7 mouse cellular contexts compared by ENCODE assay signal in genomic region chr7:45896517-45897257, GRCm38 (mm10). TPM values are rescaled to one million over a fixed set of nuclear protein-coding genes. Genes with fewer than 3 reads are reported as not detected.
DNase-seq lines count a peak whose midpoint lies in the region; ATAC-seq lines count a peak whose summit lies in the region.

Gene Syngr4, minus strand, starts transcription at chr7:45896714.
Gene Tmem143, plus strand, starts transcription at chr7:45896941.

- peak within 1 kb of the TSS; percentile 36 for H3K4me3 ChIP-seq in intestine, embryonic 15.5 days (replicated peaks)
- H3K4me3 ChIP-seq in midbrain, embryonic 10.5 days, result peak within 1 kb of the TSS; percentile 64

- no peaks in the 10 kb centered on the region for H3K9me3 ChIP-seq in intestine, embryonic 15.5 days
- no peaks in the 10 kb centered on the region for H3K9me3 ChIP-seq in midbrain, embryonic 10.5 days (replicated peaks)

- peak within 1 kb of the TSS; percentile 37 for H3K9ac ChIP-seq in intestine, embryonic 15.5 days

- 2% methylated on average over 40 of the region's 40 CpGs for whole genome bisulfite sequencing in intestine, embryonic 15.5 days
- WGBS in midbrain, embryonic 10.5 days, result 1% methylated on average over 40 of the region's 40 CpGs

- no peaks in the 10 kb centered on the region; the same call in 1 of the 2 replicates for H3K4me1 ChIP-seq in intestine, embryonic 15.5 days (replicated peaks)
- peaks cover 17% of the 10 kb centered on the region for H3K4me1 ChIP-seq in midbrain, embryonic 10.5 days

- peak within 1 kb of the TSS; percentile 66 for H3K4me2 ChIP-seq in intestine, embryonic 15.5 days (replicated peaks)

- peak; percentile 92 for ATAC-seq in intestine, embryonic 15.5 days

- peak within 1 kb of the TSS; percentile 67 for H3K27ac ChIP-seq in intestine, embryonic 15.5 days
- H3K27ac ChIP-seq in midbrain, embryonic 10.5 days (replicated peaks), result peak within 1 kb of the TSS; percentile 88

- H3K27me3 ChIP-seq in intestine, embryonic 15.5 days (replicated peaks), result no peaks in the 10 kb centered on the region
- H3K27me3 ChIP-seq in midbrain, embryonic 10.5 days (ENCODE audit: low read depth, poor library complexity, severe bottlenecking), result peaks cover 10% of the 10 kb centered on the region

- no peaks in the 10 kb centered on the region for H3K36me3 ChIP-seq in intestine, embryonic 15.5 days
- no peaks in the 10 kb centered on the region for H3K36me3 ChIP-seq in midbrain, embryonic 10.5 days

- intact Hi-C loops in gastrocnemius, postnatal 36 days (cut with DNase I), result no loop called here
- intact Hi-C loops in left cerebral cortex, postnatal 25 days (cut with DNase I), result loop anchor here (1.0 kb wide), 1 partner anchor 20 kb away; no protein-coding TSS in a partner anchor

- DNase-seq in adrenal gland, adult 2 months, result peak; percentile 97
- peak; percentile 97 for DNase-seq in embryo, embryonic 11.5 days (ENCODE audit: low read depth, low spot score)
- DNase-seq in gastrocnemius, postnatal 36 days, result peak; percentile 94 to 96
- peak; percentile 97 to 99 for DNase-seq in left cerebral cortex, postnatal 25 days (ENCODE audit: low spot score in 2 of 2)
- DNase-seq in midbrain, embryonic 10.5 days (ENCODE audit: low spot score), result peak; percentile 95
- peak; percentile 92 for DNase-seq in right cerebral cortex, postnatal 4 days

RNA-seq across cellular contexts. Expression of gene Syngr4, which starts in this region (rescaled TPM):
- total RNA-seq in adrenal gland, adult 2 months (2021), result not detected
- 0.90 and 0.98 TPM in 2 replicates for polyA plus RNA-seq in adrenal gland, adult 2 months (2012; rRNA removed)
- not detected for total RNA-seq in gastrocnemius, postnatal 36 days (2021)
- polyA plus RNA-seq in intestine, embryonic 15.5 days (2015; fragmentation: Nextera tagmentation; extraction: Ambion mirVana), result 0.85 and 1.00 TPM in 2 replicates
- not detected for total RNA-seq in left cerebral cortex, postnatal 25 days (2021)
- 1.5 and 1.7 TPM in 2 replicates for polyA plus RNA-seq in midbrain, embryonic 10.5 days (2016; fragmentation: Nextera tagmentation; extraction: Ambion mirVana)

RNA-seq across cellular contexts. Expression of gene Tmem143, which starts in this region (rescaled TPM):
- 10 to 100 TPM; 60.8 to 65.3 TPM for total RNA-seq in adrenal gland, adult 2 months (2021)
- 173 and 207 TPM in 2 replicates for polyA plus RNA-seq in adrenal gland, adult 2 months (2012; rRNA removed)
- total RNA-seq in gastrocnemius, postnatal 36 days (2021), result 10 to 100 TPM; 54.4 to 59.5 TPM
- 5.8 and 7.0 TPM in 2 replicates for polyA plus RNA-seq in intestine, embryonic 15.5 days (2015; fragmentation: Nextera tagmentation; extraction: Ambion mirVana)
- total RNA-seq in left cerebral cortex, postnatal 25 days (2021), result 10 to 100 TPM; 17.6 to 20.1 TPM
- 4.4 and 5.1 TPM in 2 replicates for polyA plus RNA-seq in midbrain, embryonic 10.5 days (2016; fragmentation: Nextera tagmentation; extraction: Ambion mirVana)

Comparison
In these comparisons a context has a peak if more than half of its experiments do, and no peak if none do; other contexts are left out.
1. Peak in every context shown above with its lines: DNase-seq, ATAC-seq, H3K4me3 ChIP-seq and H3K27ac ChIP-seq.
2. RNA of gene Tmem143 (polyA plus RNA-seq): 173 to 207 TPM in adrenal gland, adult 2 months; 5.8 to 7.0 TPM in intestine, embryonic 15.5 days and 4.4 to 5.1 TPM in midbrain, embryonic 10.5 days; every median in the first group is over 10 times any median in the second.